8 mouse cellular contexts compared by ENCODE assay signal in the genomic region with DNA sequence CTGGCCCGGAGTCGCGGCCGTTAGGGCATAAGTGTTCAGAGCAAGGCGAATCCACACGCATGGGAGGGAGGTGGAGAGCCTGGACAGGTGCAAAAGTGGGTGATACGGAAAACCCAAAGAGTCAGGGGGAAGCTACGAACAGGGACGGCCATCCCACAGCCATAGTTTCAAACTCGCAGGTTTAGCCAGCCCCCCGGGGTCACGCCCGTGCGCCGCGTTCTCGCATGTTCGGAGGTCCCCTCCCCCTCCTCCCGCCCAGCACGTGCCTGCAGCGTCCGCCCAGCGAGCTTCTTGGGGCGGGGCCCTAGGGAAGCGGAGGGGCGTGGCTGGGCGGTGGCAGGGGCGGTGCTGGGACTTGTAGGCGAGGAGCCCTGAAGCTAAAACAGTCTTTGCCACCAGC. TPM values are rescaled to one million over a fixed set of nuclear protein-coding genes. Genes with fewer than 3 reads are reported as not detected.
DNase-seq lines count a peak whose midpoint lies in the region; ATAC-seq and TF ChIP-seq lines count a peak whose summit lies in the region.

No protein-coding gene starts in this region.

- peak; percentile 93 for DNase-seq in forebrain, embryonic 14.5 days (ENCODE audit: low spot score)
- DNase-seq in heart, postnatal 14 days: peak; percentile 89 to 92
- peak; percentile 75 to 82 for DNase-seq in layer of hippocampus, adult 18-20 months (ENCODE audit: low spot score in 2 of 2)
- DNase-seq in lung, adult 18-20 months: peak; percentile 93 to 94

- H3K27ac ChIP-seq in forebrain, embryonic 14.5 days (ENCODE audit: low read depth, low read length): no peak overlapping the region
- H3K27ac ChIP-seq in neural tube, embryonic 14.5 days (ENCODE audit: low read depth, low read length): no peak overlapping the region
- H3K27ac ChIP-seq in testis, adult 2 months (ENCODE audit: control insufficient read depth, insufficient read depth, low read depth, low read length): peak overlapping the region; percentile 50; the same call in 1 of the 2 replicates

- ATAC-seq in CD4-positive, CD25-positive, alpha-beta regulatory T cell, adult 4 months: peak; percentile 51
- peak; percentile 26; the same call in 1 of the 2 replicates for ATAC-seq in cerebellum, adult (ENCODE audit: insufficient number of reproducible peaks, low FRiP score, low TSS enrichment)
- ATAC-seq in forebrain, embryonic 14.5 days: peak; percentile 75
- peak; percentile 62 for ATAC-seq in neural tube, embryonic 14.5 days (ENCODE audit: low read depth)

- H3K9ac ChIP-seq in forebrain, embryonic 14.5 days (ENCODE audit: low read length): peak overlapping the region; percentile 41
- H3K9ac ChIP-seq in neural tube, embryonic 14.5 days (replicated peaks; ENCODE audit: low read depth, low read length): no peak overlapping the region

- peak overlapping the region; percentile 32 for H3K4me3 ChIP-seq in forebrain, embryonic 14.5 days (ENCODE audit: low read depth, low read length)
- H3K4me3 ChIP-seq in neural tube, embryonic 14.5 days (ENCODE audit: low read depth, low read length): peak overlapping the region; percentile 28
- peak overlapping the region; percentile 74 for H3K4me3 ChIP-seq in testis, adult 2 months (ENCODE audit: control insufficient read depth, low read depth, low read length)

- TF ChIP-seq POLR2A in testis, adult 2 months (IDR thresholded peaks at IDR 0.05; ENCODE audit: control insufficient read depth, low read depth, low read length): no peak; the same call in 1 of the 2 replicates

- H3K4me1 ChIP-seq in forebrain, embryonic 14.5 days (ENCODE audit: control insufficient read depth, insufficient read depth, low read length): peaks cover 30% of the 10 kb centered on the region
- H3K4me1 ChIP-seq in neural tube, embryonic 14.5 days (ENCODE audit: control insufficient read depth, insufficient read depth, low read length): peaks cover 21% of the 10 kb centered on the region
- H3K4me1 ChIP-seq in testis, adult 2 months (ENCODE audit: control insufficient read depth, insufficient read depth, low read length): peaks cover 38% of the 10 kb centered on the region

- H3K9me3 ChIP-seq in forebrain, embryonic 14.5 days (replicated peaks; ENCODE audit: control insufficient read depth, low read length): no peaks in the 10 kb centered on the region
- no peaks in the 10 kb centered on the region for H3K9me3 ChIP-seq in neural tube, embryonic 14.5 days (ENCODE audit: control insufficient read depth, low read length)

- peak overlapping the region; percentile 86 for H3K4me2 ChIP-seq in forebrain, embryonic 14.5 days (ENCODE audit: low read length)
- H3K4me2 ChIP-seq in neural tube, embryonic 14.5 days (ENCODE audit: low read depth, low read length): peak overlapping the region; percentile 85

- H3K27me3 ChIP-seq in forebrain, embryonic 14.5 days (replicated peaks; ENCODE audit: control insufficient read depth, insufficient read depth, low read length): 0 out of 2 replicates have a peak, but pooled peaks cover 3% of the 10 kb centered on the region
- H3K27me3 ChIP-seq in neural tube, embryonic 14.5 days (ENCODE audit: control insufficient read depth, insufficient read depth, low read length): no peaks in the 10 kb centered on the region
- no peaks in the 10 kb centered on the region for H3K27me3 ChIP-seq in testis, adult 2 months (ENCODE audit: control insufficient read depth, insufficient read depth, low read length)

- under 1% methylated on average over 18 of the region's 29 CpGs for WGBS in forebrain, embryonic 14.5 days
- under 1% methylated on average over 29 of the region's 29 CpGs for WGBS in neural tube, embryonic 14.5 days

- H3K36me3 ChIP-seq in forebrain, embryonic 14.5 days (ENCODE audit: control insufficient read depth, insufficient read depth, low read length): peaks cover 22% of the 10 kb centered on the region
- peaks cover 10% of the 10 kb centered on the region for H3K36me3 ChIP-seq in neural tube, embryonic 14.5 days (ENCODE audit: control insufficient read depth, insufficient read depth, low read length)
- H3K36me3 ChIP-seq in testis, adult 2 months (ENCODE audit: control insufficient read depth, insufficient read depth, low read length): no peaks in the 10 kb centered on the region

- TF ChIP-seq CTCF in testis, adult 2 months (IDR thresholded peaks at IDR 0.05; ENCODE audit: control insufficient read depth, insufficient read depth, insufficient replicate concordance, low read depth, low read length): 0 out of 2 replicates have a peak, but pooled peaks have one; percentile 9

- intact Hi-C loops in heart, postnatal 14 days (cut with DNase I): loop anchor here (2.0 kb wide), 1 partner anchor 19 kb away; a partner anchor contains a TSS

RNA-seq across cellular contexts. Expression of a gene that starts 0.5 kb away (rescaled TPM):
- 100 to 1,000 TPM; 154 to 194 TPM for polyA plus RNA-seq in CD4-positive, CD25-positive, alpha-beta regulatory T cell, adult 4 months (2017; shearing (Covaris generic))
- polyA plus RNA-seq in forebrain, embryonic 14.5 days (2014; fragmentation: Nextera tagmentation; extraction: Ambion mirVana): 29.9 and 31.1 TPM in 2 replicates
- total RNA-seq in heart, postnatal 14 days (2021): 100 to 1,000 TPM; 198 to 232 TPM
- 1 to 10 TPM; 4.5 to 4.7 TPM for total RNA-seq in layer of hippocampus, adult 18-20 months (2021)
- 11.9 and 13.3 TPM in 2 replicates for polyA plus RNA-seq in neural tube, embryonic 14.5 days (2014; fragmentation: Nextera tagmentation; extraction: Ambion mirVana)
- 33.7 and 37.7 TPM in 2 replicates for polyA plus RNA-seq in testis, adult 2 months (2012; rRNA removed)

RNA-seq across cellular contexts. Expression of a gene that starts 19.9 kb away (rescaled TPM):
- polyA plus RNA-seq in CD4-positive, CD25-positive, alpha-beta regulatory T cell, adult 4 months (2017; shearing (Covaris generic)): 10 to 100 TPM; 44.2 to 44.5 TPM
- 148 and 156 TPM in 2 replicates for polyA plus RNA-seq in forebrain, embryonic 14.5 days (2014; fragmentation: Nextera tagmentation; extraction: Ambion mirVana)
- total RNA-seq in heart, postnatal 14 days (2021): 10 to 100 TPM; 29.6 to 32.7 TPM
- 10 to 100 TPM; 70.3 to 75.5 TPM for total RNA-seq in layer of hippocampus, adult 18-20 months (2021)
- 108 and 118 TPM in 2 replicates for polyA plus RNA-seq in neural tube, embryonic 14.5 days (2014; fragmentation: Nextera tagmentation; extraction: Ambion mirVana)
- 76.7 and 77.9 TPM in 2 replicates for polyA plus RNA-seq in testis, adult 2 months (2012; rRNA removed)

RNA-seq across cellular contexts. Expression of a gene that starts 42.3 kb away (rescaled TPM):
- polyA plus RNA-seq in CD4-positive, CD25-positive, alpha-beta regulatory T cell, adult 4 months (2017; shearing (Covaris generic)): 1 to 10 TPM; 3.3 to 3.8 TPM
- 0.95 and 1.5 TPM in 2 replicates for polyA plus RNA-seq in forebrain, embryonic 14.5 days (2014; fragmentation: Nextera tagmentation; extraction: Ambion mirVana)
- under 1 TPM; 0.07 to 0.93 TPM for total RNA-seq in heart, postnatal 14 days (2021)
- total RNA-seq in layer of hippocampus, adult 18-20 months (2021): not detected
- 0.09 and 0.45 TPM in 2 replicates for polyA plus RNA-seq in neural tube, embryonic 14.5 days (2014; fragmentation: Nextera tagmentation; extraction: Ambion mirVana)
- polyA plus RNA-seq in testis, adult 2 months (2012; rRNA removed): 64.1 and 88.7 TPM in 2 replicates

Comparison
In these comparisons a context has a peak if more than half of its experiments do, and no peak if none do; other contexts are left out.
1. RNA of a gene that starts 42.3 kb away (polyA plus RNA-seq): 64.1 to 88.7 TPM in testis, adult 2 months; 3.3 to 3.8 TPM in CD4-positive, CD25-positive, alpha-beta regulatory T cell, adult 4 months, 0.95 to 1.5 TPM in forebrain, embryonic 14.5 days and 0.09 to 0.45 TPM in neural tube, embryonic 14.5 days; every median in the first group is over 10 times any median in the second.
2. Peak in every context shown above with its lines, with median percentiles within 50 percentile points of each other: ATAC-seq, DNase-seq and H3K4me3 ChIP-seq.